Mouse (Mus musculus): Measurements from ENCODE around the gene Pdlim3. TPM values are rescaled to one million over a fixed set of nuclear protein-coding genes. Genes with fewer than 3 reads are reported as not detected.
A peak's percentile ranks its signal among the peaks of the same experiment; 100 is the strongest.

The Pdlim3 gene
- 0.64 and 0.69 TPM in 2 replicates for polyA plus RNA-seq (2012; rRNA removed)
- polyA plus RNA-seq (2014; fragmentation: Nextera tagmentation; extraction: Ambion mirVana) = 0.62 and 0.76 TPM in 2 replicates

DNA sequence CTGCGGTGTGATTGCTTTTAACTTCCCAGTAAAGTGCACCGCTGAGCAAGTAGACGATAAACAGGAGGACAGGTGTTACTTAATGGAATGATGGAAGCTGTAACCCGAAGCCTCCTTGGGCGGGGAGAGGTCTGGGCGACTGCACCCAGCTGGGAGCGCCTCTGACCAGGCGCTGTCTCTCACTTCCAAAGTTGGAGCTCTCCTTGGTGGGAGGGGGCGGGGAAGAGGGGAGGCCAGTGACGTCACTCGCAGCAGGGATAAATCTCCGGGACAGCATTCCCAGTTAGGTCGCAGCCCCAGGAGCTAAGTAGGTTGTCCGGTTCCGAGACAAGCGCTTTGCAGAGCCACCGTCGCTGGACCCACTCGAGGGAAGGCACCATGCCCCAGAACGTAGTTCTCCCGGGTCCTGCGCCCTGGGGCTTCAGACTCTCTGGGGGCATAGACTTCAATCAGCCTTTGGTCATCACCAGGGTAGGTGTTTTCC, at the start of gene Pdlim3:
Gene Pdlim3 (plus strand): TSS at position 260 of the 484 bp plus-strand sequence.
- Histone ChIP-seq H3K9me3 (ENCODE audit: control insufficient read depth, low read length) (no peaks in the 10 kb centered on the region), H3K27me3 (ENCODE audit: control insufficient read depth, insufficient read depth, low read length) (no peaks in the 10 kb centered on the region; the same call in 1 of the 2 replicates), H3K9ac (replicated peaks) (no peak within 1 kb of the TSS), H3K4me2 (ENCODE audit: low read depth) (peak within 1 kb of the TSS; percentile 44), H3K36me3 (replicated peaks; ENCODE audit: control insufficient read depth, insufficient read depth, low read depth) (no peaks in the 10 kb centered on the region), H3K27ac (no peak within 1 kb of the TSS), H3K4me1 (replicated peaks; ENCODE audit: control insufficient read depth in 2 of 2, insufficient read depth in 2 of 2, low read length in 1 of 2) (no peaks in the 10 kb centered on the region), H3K4me3 (ENCODE audit: insufficient read depth in 1 of 2, low read depth in 2 of 2, low read length in 2 of 2) (peak within 1 kb of the TSS in 1 of 2 experiments; percentile 4; a peak in 1 of 4 replicates)
- ATAC-seq (ENCODE audit: insufficient read depth) (no peak), DNase-seq (ENCODE audit: low read depth in 3 of 3, low spot score in 3 of 3) (no peak)
- WGBS (ENCODE audit: insufficient replicate concordance) = 2% methylated on average over 22 of the region's 22 CpGs
- TF ChIP-seq CTCF (IDR thresholded peaks at IDR 0.05; ENCODE audit: low read depth) (no peak), EP300 (IDR thresholded peaks at IDR 0.05; ENCODE audit: low read depth) (no peak)

DNA sequence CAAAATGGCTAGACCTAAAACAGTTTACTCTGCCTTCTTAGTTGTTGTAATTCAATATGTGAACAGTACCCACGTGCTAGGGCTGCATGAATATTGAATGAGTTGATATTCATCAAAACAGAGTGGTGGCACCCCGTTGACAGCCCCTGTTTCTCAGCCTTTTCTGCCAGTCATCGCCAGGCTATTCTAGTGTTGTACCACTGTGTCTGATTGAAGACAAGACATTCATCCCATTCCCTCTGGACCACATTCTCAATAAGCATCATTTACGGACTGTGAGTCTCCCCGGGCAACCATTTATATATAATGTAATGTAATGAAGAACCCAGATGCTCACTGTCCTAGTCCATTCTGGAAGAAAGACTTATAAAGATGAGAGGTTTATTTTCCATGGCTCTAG, 42.0 kb upstream of the Pdlim3 start:
- TF ChIP-seq CTCF (IDR thresholded peaks at IDR 0.05; ENCODE audit: low read depth) = no peak
- no peak for TF ChIP-seq EP300 (IDR thresholded peaks at IDR 0.05; ENCODE audit: low read depth)
- Histone ChIP-seq H3K4me3 (ENCODE audit: insufficient read depth in 1 of 2, low read depth in 2 of 2, low read length in 2 of 2) (no peak overlapping the region), H3K4me1 (replicated peaks; ENCODE audit: control insufficient read depth in 2 of 2, insufficient read depth in 2 of 2, low read length in 1 of 2) (no peaks in the 10 kb centered on the region), H3K9me3 (ENCODE audit: control insufficient read depth, low read length) (no peaks in the 10 kb centered on the region), H3K9ac (replicated peaks) (no peak overlapping the region), H3K36me3 (replicated peaks; ENCODE audit: control insufficient read depth, insufficient read depth, low read depth) (no peaks in the 10 kb centered on the region), H3K27ac (no peak overlapping the region), H3K27me3 (ENCODE audit: control insufficient read depth, insufficient read depth, low read length) (no peaks in the 10 kb centered on the region), H3K4me2 (ENCODE audit: low read depth) (no peak overlapping the region)
- DNase-seq (ENCODE audit: low read depth in 3 of 3, low spot score in 3 of 3) (no peak), ATAC-seq (ENCODE audit: insufficient read depth) (no peak)
- WGBS (ENCODE audit: insufficient replicate concordance) = 56% methylated on average over 5 of the region's 5 CpGs

DNA sequence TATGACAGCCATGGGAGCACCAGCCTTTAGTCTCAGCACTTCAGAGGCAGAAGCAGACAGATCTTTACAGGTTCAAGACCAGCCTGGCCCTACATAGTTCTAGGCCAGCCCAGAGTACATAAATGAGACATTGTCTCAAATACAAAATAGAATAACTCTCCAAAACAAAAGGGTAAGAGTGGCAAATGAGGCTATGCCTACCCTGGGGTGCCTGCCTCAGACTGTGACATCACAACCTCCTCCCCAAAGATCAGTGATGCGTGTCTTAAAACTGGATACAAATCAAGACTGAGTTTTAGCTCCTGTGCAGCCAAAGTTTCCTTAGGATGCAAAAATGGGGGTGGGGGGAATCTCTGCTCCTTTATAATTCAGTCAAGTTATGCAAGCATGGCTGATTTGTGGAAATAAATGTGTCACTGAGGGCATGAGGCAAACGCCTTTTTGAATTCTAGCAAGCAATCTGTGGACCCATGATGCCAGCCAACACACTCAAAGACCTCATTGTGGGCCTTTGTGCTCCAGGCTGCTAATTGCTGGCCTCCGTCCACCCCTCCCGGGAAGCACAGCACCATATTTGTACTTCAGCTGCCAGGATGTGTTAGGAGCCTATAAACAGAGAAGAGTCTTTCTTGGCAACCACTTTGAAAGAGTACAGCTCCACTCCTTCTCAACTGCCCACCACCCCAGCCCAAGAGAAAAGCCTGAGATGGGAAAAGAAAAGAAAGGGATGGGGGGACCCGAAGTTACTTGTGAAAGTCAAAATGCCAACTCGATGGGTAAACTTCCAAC, 41.0 kb upstream of the Pdlim3 start:
- H3K9ac ChIP-seq (replicated peaks) = no peak overlapping the region
- no peaks in the 10 kb centered on the region for H3K9me3 ChIP-seq (ENCODE audit: control insufficient read depth, low read length)
- TF ChIP-seq EP300 (IDR thresholded peaks at IDR 0.05; ENCODE audit: low read depth) (no peak), CTCF (IDR thresholded peaks at IDR 0.05; ENCODE audit: low read depth) (no peak)
- H3K27ac ChIP-seq = no peak overlapping the region
- ATAC-seq (ENCODE audit: insufficient read depth) (no peak), DNase-seq (ENCODE audit: low read depth in 3 of 3, low spot score in 3 of 3) (no peak)
- no peaks in the 10 kb centered on the region for H3K27me3 ChIP-seq (ENCODE audit: control insufficient read depth, insufficient read depth, low read length)
- no peaks in the 10 kb centered on the region for H3K36me3 ChIP-seq (replicated peaks; ENCODE audit: control insufficient read depth, insufficient read depth, low read depth)
- WGBS (ENCODE audit: insufficient replicate concordance) = 60% methylated on average over 6 of the region's 6 CpGs
- H3K4me3 ChIP-seq (ENCODE audit: insufficient read depth in 1 of 2, low read depth in 2 of 2, low read length in 2 of 2) = no peak overlapping the region
- H3K4me2 ChIP-seq (ENCODE audit: low read depth) = no peak overlapping the region
- no peaks in the 10 kb centered on the region for H3K4me1 ChIP-seq (replicated peaks; ENCODE audit: control insufficient read depth in 2 of 2, insufficient read depth in 2 of 2, low read length in 1 of 2)

DNA sequence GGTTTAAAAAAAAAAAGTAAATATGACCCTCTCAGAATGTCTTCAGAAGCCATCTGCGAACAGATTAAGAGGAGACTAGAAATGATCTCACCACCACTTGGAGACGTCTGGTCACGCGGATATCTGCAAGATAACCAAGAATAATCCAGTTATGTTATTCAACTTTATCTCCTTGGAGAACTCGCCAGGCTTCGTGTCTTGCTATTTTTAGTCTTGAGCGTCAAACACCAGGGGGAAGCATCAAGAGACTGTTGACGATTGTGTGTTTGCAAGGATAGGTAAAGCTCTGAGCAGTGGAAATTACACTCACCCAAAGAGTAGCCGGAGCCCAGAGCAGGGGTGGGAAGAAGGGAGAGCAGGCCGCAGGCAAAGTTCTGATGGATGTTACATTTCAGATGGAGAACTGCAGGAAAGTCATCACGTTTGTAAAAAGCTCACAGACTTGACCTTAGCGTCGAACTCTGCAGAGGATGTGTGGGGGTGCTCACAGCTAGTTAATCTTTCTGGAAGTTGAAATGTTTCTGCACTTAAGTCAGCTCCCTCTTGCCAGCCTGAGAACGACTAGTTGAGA, 40.3 kb upstream of the Pdlim3 start:
- H3K27me3 ChIP-seq (ENCODE audit: control insufficient read depth, insufficient read depth, low read length) = no peaks in the 10 kb centered on the region
- ATAC-seq (ENCODE audit: insufficient read depth) (no peak), DNase-seq (ENCODE audit: low read depth in 3 of 3, low spot score in 3 of 3) (no peak)
- H3K4me2 ChIP-seq (ENCODE audit: low read depth) = no peak overlapping the region
- no peaks in the 10 kb centered on the region for H3K4me1 ChIP-seq (replicated peaks; ENCODE audit: control insufficient read depth in 2 of 2, insufficient read depth in 2 of 2, low read length in 1 of 2)
- no peak overlapping the region for H3K9ac ChIP-seq (replicated peaks)
- WGBS (ENCODE audit: insufficient replicate concordance) = 56% methylated on average over 14 of the region's 14 CpGs
- H3K36me3 ChIP-seq (replicated peaks; ENCODE audit: control insufficient read depth, insufficient read depth, low read depth) = no peaks in the 10 kb centered on the region
- no peaks in the 10 kb centered on the region for H3K9me3 ChIP-seq (ENCODE audit: control insufficient read depth, low read length)
- no peak overlapping the region for H3K4me3 ChIP-seq (ENCODE audit: insufficient read depth in 1 of 2, low read depth in 2 of 2, low read length in 2 of 2)
- no peak overlapping the region for H3K27ac ChIP-seq
- TF ChIP-seq CTCF (IDR thresholded peaks at IDR 0.05; ENCODE audit: low read depth) (no peak), EP300 (IDR thresholded peaks at IDR 0.05; ENCODE audit: low read depth) (no peak)

DNA sequence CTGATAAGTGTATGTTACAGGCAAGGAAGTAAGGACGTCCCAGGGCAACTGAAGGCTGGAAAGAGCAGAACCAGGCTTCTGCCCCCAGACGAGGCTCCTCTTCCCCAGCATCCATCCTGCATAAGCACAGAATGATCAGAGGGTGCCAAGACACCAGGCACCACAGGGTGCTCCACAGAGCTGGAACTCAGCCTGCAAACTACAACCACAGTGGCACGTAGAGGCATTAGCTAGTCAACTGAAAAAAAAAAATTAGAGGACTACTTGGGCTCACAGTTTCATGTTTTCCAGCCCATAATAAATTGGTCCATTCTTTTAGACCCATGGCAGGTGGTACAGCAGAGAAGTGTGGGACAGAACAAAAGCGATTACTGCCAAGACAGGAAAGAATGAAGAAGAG, 39.4 kb upstream of the Pdlim3 start:
- no peak overlapping the region for H3K27ac ChIP-seq
- no peak for TF ChIP-seq EP300 (IDR thresholded peaks at IDR 0.05; ENCODE audit: low read depth)
- TF ChIP-seq CTCF (IDR thresholded peaks at IDR 0.05; ENCODE audit: low read depth) = no peak
- no peak overlapping the region for H3K4me3 ChIP-seq (ENCODE audit: insufficient read depth in 1 of 2, low read depth in 2 of 2, low read length in 2 of 2)
- no peaks in the 10 kb centered on the region for H3K36me3 ChIP-seq (replicated peaks; ENCODE audit: control insufficient read depth, insufficient read depth, low read depth)
- no peaks in the 10 kb centered on the region for H3K4me1 ChIP-seq (replicated peaks; ENCODE audit: control insufficient read depth in 2 of 2, insufficient read depth in 2 of 2, low read length in 1 of 2)
- 57% methylated on average over 4 of the region's 4 CpGs for WGBS (ENCODE audit: insufficient replicate concordance)
- ATAC-seq (ENCODE audit: insufficient read depth) (no peak), DNase-seq (ENCODE audit: low read depth in 3 of 3, low spot score in 3 of 3) (no peak)
- H3K9ac ChIP-seq (replicated peaks) = no peak overlapping the region
- no peak overlapping the region for H3K4me2 ChIP-seq (ENCODE audit: low read depth)
- H3K27me3 ChIP-seq (ENCODE audit: control insufficient read depth, insufficient read depth, low read length) = no peaks in the 10 kb centered on the region
- H3K9me3 ChIP-seq (ENCODE audit: control insufficient read depth, low read length) = no peaks in the 10 kb centered on the region

Data from liver, embryonic 14.5 days (tissue).